Mouse (Mus musculus) hindbrain, embryonic 13.5 days (tissue): ENCODE measurements around the gene Mrps18c. TPM values are rescaled to one million over a fixed set of nuclear protein-coding genes. Genes with fewer than 3 reads are reported as not detected.

ENCODE experiments used
- ATAC-seq: fragments of 200-750 bp; cut with Nextera tagmentation; 2 replicates; pipeline ENCODE4 v1.8.0; 2017; ENCODE audit warnings: moderate TSS enrichment; ENCODE audit not compliant: low FRiP score
- H3K27ac ChIP-seq: fragments of 300-500 bp; sonication (generic); 2 replicates; pipeline ENCODE4 v1.5.1; 2015; ENCODE audit warnings: inconsistent platforms, mild to moderate bottlenecking, moderate library complexity
- H3K27me3 ChIP-seq: fragments of 300-500 bp; sonication (generic); 2 replicates; pipeline ENCODE4 v1.6.1; 2015; ENCODE audit warnings: mild to moderate bottlenecking, inconsistent platforms
- H3K36me3 ChIP-seq: fragments of 300-500 bp; sonication (generic); 2 replicates; pipeline ENCODE4 v1.6.1; 2015; ENCODE audit warnings: mild to moderate bottlenecking, inconsistent platforms
- H3K4me1 ChIP-seq: fragments of 300-500 bp; sonication (generic); replicated peaks from 2 replicates; pipeline ENCODE4 v1.6.1; 2015; ENCODE audit warnings: inconsistent platforms
- H3K4me2 ChIP-seq: fragments of 300-500 bp; sonication (generic); 2 replicates; pipeline ENCODE4 v1.6.1; 2015; ENCODE audit warnings: inconsistent platforms, mild to moderate bottlenecking, moderate library complexity
- H3K4me3 ChIP-seq: fragments of 300-500 bp; sonication (generic); 2 replicates; pipeline ENCODE4 v1.5.1; 2015; ENCODE audit warnings: mild to moderate bottlenecking, inconsistent platforms
- H3K9ac ChIP-seq: fragments of 300-500 bp; sonication (generic); 2 replicates; pipeline ENCODE4 v1.6.1; 2015; ENCODE audit warnings: mild to moderate bottlenecking, inconsistent platforms
- H3K9me3 ChIP-seq: fragments of 300-500 bp; sonication (generic); 2 replicates; pipeline ENCODE4 v1.6.1; 2016; ENCODE audit warnings: inconsistent platforms
- WGBS: fragments of 180-500 bp; shearing (Covaris S2); methylation state at CpG from one replicate; pipeline ENCODE4 v1.1.7; 2015; 5-methylcytosine and 5-hydroxymethylcytosine counted together
- polyA plus RNA-seq: library from polyadenylated mRNA; unstranded; fragments of >200 nt; fragmentation: Nextera tagmentation; extraction: Ambion mirVana; gene quantifications from 2 replicates; pipeline ENCODE4 v1.2.1, GENCODE M21; 2015

Mrps18c gene
- polyA plus RNA-seq, 1 experiment from 2014 or later = 171 TPM

DNA sequence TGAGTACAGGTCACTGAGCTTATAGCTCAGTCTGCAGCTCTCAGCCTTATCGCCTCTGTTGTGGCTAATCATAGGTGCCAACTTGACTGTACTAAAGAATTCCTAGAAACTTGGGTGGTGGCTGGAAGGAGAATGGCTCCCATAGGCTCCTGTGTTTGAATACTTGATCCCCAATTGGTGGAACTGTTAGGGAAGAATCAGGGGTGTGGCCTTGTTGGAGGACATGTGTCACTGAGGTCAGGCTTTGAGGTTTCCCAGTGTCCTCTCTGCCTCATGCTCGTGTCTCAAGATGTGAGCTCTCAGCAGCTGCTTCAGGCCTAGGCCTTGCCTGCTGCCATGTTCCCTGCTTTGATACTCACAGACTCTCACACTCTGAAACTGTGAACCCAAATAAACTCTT is 35.4 kb downstream of the Mrps18c start:
- Histone ChIP-seq H3K27ac (no peak overlapping the region), H3K27me3 (0 out of 2 replicates have a peak, but pooled peaks cover 4% of the 10 kb centered on the region), H3K36me3 (no peaks in the 10 kb centered on the region), H3K9me3 (no peaks in the 10 kb centered on the region), H3K9ac (no peak overlapping the region), H3K4me3 (no peak overlapping the region), H3K4me1 (no peaks in the 10 kb centered on the region), H3K4me2 (no peak overlapping the region)
- WGBS = 92% methylated on average over 2 of the region's 2 CpGs
- no peak for ATAC-seq

DNA sequence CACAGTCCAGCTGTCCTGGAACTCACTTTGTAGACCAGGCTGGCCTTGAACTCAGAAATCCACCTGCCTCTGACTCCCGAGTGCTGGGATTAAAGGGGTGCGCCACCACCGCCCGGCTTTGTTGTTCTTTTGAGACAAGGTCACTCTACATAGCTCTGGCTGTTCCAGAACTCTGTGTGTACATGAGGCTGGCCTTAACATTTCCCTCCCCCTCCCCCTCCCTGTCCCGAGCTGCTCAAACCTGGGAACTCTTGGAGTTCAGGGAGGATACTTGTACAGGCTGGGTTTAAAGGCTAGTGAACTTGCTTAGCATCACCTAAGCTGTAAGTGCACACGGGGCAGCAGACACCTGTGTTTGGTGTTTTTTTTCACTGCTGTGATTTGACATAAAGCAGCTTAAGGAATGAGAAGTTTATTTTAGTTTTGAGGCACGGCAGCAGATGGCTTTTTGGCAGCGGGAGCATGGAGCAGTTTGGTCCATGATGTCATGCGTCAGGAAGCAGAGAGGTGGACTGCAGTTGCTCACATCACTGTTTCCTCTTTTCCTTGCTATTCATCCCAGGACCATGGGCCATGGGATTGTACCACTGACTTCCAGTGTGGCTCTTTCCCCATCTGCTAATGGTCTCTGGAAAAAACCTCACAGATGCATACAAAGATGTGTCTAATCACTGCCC is 37.6 kb downstream of the Mrps18c start:
- H3K4me1 ChIP-seq = no peaks in the 10 kb centered on the region
- no peak for ATAC-seq
- H3K9me3 ChIP-seq = no peaks in the 10 kb centered on the region
- WGBS = 79% methylated on average over 9 of the region's 9 CpGs
- H3K27ac ChIP-seq = no peak overlapping the region
- no peak overlapping the region for H3K4me3 ChIP-seq
- H3K27me3 ChIP-seq = 0 out of 2 replicates have a peak, but pooled peaks cover 4% of the 10 kb centered on the region
- no peaks in the 10 kb centered on the region for H3K36me3 ChIP-seq
- H3K4me2 ChIP-seq = no peak overlapping the region
- no peak overlapping the region for H3K9ac ChIP-seq

DNA sequence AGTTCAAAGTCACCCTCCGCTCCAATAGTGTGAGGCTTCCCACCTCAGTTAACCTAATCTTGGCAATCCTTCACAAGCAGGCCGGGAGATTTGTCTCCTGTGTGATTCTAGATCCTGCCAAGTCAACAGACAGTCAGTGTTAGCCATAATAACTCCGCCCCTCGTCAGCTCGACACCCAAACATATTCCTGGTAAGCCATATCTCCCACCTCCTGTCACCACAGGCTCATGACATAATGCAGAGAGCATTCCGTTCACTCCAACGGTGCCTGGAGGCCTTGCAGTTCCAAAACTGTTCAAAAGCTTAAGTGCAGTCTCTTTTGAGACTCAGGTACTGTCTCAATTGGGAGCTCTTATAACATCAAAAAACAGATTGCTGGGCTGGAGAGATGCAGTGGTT is 39.5 kb downstream of the Mrps18c start:
- ATAC-seq = no peak
- 94% methylated on average over 7 of the region's 7 CpGs for WGBS

DNA sequence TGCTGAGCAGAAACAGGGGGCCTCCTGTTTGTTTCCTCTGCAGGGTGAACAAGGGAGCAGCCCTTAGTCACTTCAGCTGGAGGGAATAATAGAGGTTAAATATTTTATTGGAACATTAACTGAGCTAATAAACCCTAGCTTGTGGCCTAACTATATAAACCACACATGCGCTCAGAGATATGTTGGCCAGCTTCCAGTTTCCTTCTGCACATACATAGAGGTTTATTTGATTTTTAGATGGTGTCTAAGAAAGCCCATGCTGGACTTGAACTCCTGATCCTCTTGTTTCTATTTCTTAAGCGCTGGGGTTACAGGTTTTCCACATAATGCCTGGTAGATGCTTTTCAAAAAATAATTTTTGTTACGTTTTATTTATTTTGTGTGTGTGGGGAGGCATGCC is 46.1 kb downstream of the Mrps18c start:
- Histone ChIP-seq H3K9me3 (peaks cover 8% of the 10 kb centered on the region), H3K27me3 (peaks cover 71% of the 10 kb centered on the region), H3K27ac (no peak overlapping the region), H3K36me3 (no peaks in the 10 kb centered on the region), H3K4me1 (peaks cover 21% of the 10 kb centered on the region), H3K4me2 (no peak overlapping the region), H3K4me3 (no peak overlapping the region), H3K9ac (no peak overlapping the region)
- ATAC-seq = no peak
- WGBS = 63% methylated on average over 3 of the region's 3 CpGs

More for the DNA sequence above, 39.5 kb downstream of the Mrps18c start:
- Histone ChIP-seq H3K4me1 (no peaks in the 10 kb centered on the region), H3K27me3 (peaks cover 11% of the 10 kb centered on the region; the same call in 1 of the 2 replicates), H3K9me3 (peaks cover 8% of the 10 kb centered on the region), H3K27ac (no peak overlapping the region), H3K9ac (no peak overlapping the region), H3K36me3 (no peaks in the 10 kb centered on the region), H3K4me2 (no peak overlapping the region), H3K4me3 (no peak overlapping the region)

DNA sequence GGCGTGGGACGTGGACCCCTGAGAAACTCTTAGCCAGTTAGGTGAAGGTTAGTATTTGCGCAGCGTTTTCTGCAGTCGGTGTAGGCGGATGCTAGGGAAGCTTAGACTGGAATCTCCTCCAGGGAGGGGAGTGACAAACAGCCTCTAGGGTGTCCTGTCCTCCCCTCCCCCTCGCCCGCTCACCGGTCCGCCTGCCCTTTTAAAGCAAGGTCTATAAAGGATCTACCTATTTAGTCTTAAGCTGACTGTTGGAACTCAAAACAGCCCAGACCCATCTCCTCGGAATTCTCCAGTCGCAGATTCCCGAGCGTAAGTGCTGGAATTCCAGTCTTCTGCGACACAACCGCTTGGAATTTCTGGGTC is 47.0 kb downstream of the Mrps18c start, which contains the start of gene Gpat3:
Gene Gpat3 (plus strand): TSS at position 229 of the 363 bp plus-strand sequence.
- ATAC-seq = no peak
- Histone ChIP-seq H3K4me3 (peak within 1 kb of the TSS; percentile 59), H3K9me3 (peaks cover 8% of the 10 kb centered on the region), H3K4me1 (peaks cover 21% of the 10 kb centered on the region), H3K36me3 (no peaks in the 10 kb centered on the region), H3K27me3 (peaks cover 72% of the 10 kb centered on the region), H3K9ac (peak within 1 kb of the TSS; percentile 71), H3K4me2 (peak within 1 kb of the TSS; percentile 99), H3K27ac (no peak within 1 kb of the TSS)
- WGBS = under 1% methylated on average over 16 of the region's 16 CpGs

DNA sequence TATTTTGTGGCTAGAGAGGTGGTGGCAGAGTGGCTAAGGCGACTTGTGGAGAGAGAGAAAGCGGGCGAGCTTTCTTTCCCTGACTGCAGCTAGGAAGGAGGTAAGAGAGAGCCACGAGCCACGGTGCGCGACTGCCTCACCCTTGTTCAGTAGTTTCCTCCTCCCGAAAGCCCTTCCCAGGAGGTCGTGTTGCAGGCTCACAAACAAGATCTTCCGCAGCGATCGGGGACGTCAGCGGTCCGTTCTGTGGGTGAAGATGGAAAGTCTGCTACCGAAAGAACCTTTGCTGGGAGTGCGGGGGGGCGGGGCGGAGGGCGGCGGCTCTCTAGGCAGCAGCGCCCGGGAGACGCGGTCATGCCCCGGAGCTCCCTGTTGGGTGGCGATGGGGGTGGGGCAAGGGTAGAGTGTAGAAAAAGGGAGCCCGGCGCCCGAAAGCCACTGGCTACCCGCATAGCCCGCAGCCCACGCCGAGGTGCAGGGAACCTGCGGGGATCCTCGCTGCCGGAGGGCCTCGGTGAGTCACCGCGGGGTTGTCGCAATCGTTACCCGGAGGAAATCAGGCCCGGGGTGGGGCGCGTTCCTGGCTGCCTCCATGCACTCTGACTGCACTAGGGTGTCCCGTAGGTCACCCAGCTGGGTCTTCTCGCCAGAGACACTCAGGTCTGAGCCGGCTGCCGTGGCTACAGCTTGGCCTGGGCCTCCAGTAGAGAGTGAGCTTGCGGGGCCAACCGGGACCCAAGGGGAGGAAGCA is 47.6 kb downstream of the Mrps18c start:
- H3K4me3 ChIP-seq = peak overlapping the region; percentile 59
- H3K4me1 ChIP-seq = peaks cover 21% of the 10 kb centered on the region
- H3K27me3 ChIP-seq = peaks cover 72% of the 10 kb centered on the region
- H3K4me2 ChIP-seq = peak overlapping the region; percentile 99
- peak; percentile 63 for ATAC-seq
- H3K27ac ChIP-seq = no peak overlapping the region
- peak overlapping the region; percentile 71 for H3K9ac ChIP-seq
- peaks cover 8% of the 10 kb centered on the region for H3K9me3 ChIP-seq
- H3K36me3 ChIP-seq = no peaks in the 10 kb centered on the region
- WGBS = 0% methylated on average over 52 of the region's 52 CpGs

DNA sequence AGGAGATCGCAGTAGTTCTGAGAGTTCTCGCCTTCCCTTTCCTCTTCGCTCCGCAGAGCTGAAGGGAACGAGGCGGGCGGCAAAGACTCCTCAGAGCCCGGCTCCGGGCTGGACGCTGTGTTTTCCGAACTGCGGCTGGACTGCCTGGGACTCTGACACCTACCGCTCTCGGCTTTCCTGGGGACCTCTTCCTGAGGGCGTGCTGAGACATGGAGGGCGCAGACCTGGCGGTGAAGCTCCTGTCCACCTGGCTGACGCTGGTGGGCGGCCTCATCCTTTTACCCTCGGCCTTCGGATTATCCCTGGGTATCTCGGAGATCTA is 48.1 kb downstream of the Mrps18c start:
- Histone ChIP-seq H3K4me1 (peaks cover 21% of the 10 kb centered on the region), H3K27me3 (peaks cover 72% of the 10 kb centered on the region), H3K27ac (no peak overlapping the region), H3K4me2 (peak overlapping the region; percentile 99), H3K9me3 (peaks cover 7% of the 10 kb centered on the region), H3K36me3 (no peaks in the 10 kb centered on the region), H3K4me3 (peak overlapping the region; percentile 59), H3K9ac (peak overlapping the region; percentile 71)
- 1% methylated on average over 22 of the region's 22 CpGs for WGBS
- peak; percentile 39; the same call in 1 of the 2 replicates for ATAC-seq

DNA sequence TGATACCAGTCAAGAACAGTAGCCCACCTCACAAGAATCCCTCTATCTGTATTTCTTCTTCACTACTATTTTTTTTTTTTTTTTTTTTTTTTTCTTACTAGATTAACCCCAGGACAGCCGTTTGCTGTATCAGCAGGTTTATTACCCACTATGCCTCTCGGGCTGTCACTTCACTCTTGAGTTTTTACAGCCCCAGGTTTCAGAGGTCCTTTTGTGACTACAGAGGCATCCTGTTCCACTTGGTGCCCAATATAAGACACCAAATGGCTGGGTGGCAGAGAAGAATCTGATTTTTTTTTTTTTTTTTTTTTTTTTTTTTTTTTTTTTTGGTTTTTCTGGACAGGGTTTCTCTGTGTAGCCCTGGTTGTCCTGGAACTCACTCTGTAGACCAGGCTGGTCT is 48.7 kb downstream of the Mrps18c start:
- H3K9me3 ChIP-seq = peaks cover under 1% of the 10 kb centered on the region
- WGBS = 16% methylated on average over 2 of the region's 2 CpGs
- no peaks in the 10 kb centered on the region for H3K36me3 ChIP-seq
- H3K27ac ChIP-seq = no peak overlapping the region
- peak overlapping the region; percentile 99 for H3K4me2 ChIP-seq
- peaks cover 21% of the 10 kb centered on the region for H3K4me1 ChIP-seq
- H3K9ac ChIP-seq = no peak overlapping the region
- H3K27me3 ChIP-seq = peaks cover 72% of the 10 kb centered on the region
- ATAC-seq = no peak
- H3K4me3 ChIP-seq = peak overlapping the region; percentile 59

DNA sequence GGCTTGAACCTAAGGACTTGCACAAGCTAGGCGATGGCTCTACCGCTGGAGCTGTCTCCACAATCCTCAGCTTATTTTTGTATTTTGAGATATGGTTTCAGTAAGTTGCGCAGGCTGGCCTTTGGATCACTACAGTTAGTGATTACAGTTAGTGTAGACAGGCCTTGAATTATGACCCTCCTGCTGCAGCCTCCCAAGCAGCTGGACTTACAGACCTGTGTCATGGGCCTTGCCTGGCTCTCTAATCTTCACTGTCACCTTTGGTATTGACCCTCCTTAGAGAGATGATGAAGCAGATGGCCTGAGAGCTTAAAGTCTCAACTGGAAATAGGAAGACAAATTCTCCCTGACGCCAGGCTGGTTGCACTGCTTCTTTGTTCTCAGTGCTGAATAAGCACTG is 55.5 kb downstream of the Mrps18c start:
- no peaks in the 10 kb centered on the region for H3K36me3 ChIP-seq
- H3K9me3 ChIP-seq = no peaks in the 10 kb centered on the region
- no peak overlapping the region for H3K4me2 ChIP-seq
- H3K4me1 ChIP-seq = no peaks in the 10 kb centered on the region
- H3K27me3 ChIP-seq = peaks cover 6% of the 10 kb centered on the region
- no peak overlapping the region for H3K4me3 ChIP-seq
- H3K27ac ChIP-seq = no peak overlapping the region
- WGBS = 93% methylated on average over 4 of the region's 4 CpGs
- ATAC-seq = no peak
- H3K9ac ChIP-seq = no peak overlapping the region

Other genes starting within 250 kb of the Mrps18c start
- gene Plac8, start 226.4 kb upstream of the Mrps18c start, polyA plus RNA-seq = 0.93 and 1.0 TPM in 2 replicates
- 43.6 and 46.6 TPM in 2 replicates for gene Coq2, start 123.5 kb upstream of the Mrps18c start, polyA plus RNA-seq
- 0.74 and 0.87 TPM in 2 replicates for gene Hpse, start 78.9 kb upstream of the Mrps18c start, polyA plus RNA-seq
- 18.6 and 21.1 TPM in 2 replicates for gene Helq, start within 50 bp of the Mrps18c start, polyA plus RNA-seq
- 15.1 and 16.2 TPM in 2 replicates for gene Abraxas1, start 22.3 kb downstream of the Mrps18c start, polyA plus RNA-seq
- gene Gpat3, start 47.1 kb downstream of the Mrps18c start, polyA plus RNA-seq = 1.00 and 1.5 TPM in 2 replicates